8 mouse cellular contexts compared by ENCODE assay signal in the genomic region with DNA sequence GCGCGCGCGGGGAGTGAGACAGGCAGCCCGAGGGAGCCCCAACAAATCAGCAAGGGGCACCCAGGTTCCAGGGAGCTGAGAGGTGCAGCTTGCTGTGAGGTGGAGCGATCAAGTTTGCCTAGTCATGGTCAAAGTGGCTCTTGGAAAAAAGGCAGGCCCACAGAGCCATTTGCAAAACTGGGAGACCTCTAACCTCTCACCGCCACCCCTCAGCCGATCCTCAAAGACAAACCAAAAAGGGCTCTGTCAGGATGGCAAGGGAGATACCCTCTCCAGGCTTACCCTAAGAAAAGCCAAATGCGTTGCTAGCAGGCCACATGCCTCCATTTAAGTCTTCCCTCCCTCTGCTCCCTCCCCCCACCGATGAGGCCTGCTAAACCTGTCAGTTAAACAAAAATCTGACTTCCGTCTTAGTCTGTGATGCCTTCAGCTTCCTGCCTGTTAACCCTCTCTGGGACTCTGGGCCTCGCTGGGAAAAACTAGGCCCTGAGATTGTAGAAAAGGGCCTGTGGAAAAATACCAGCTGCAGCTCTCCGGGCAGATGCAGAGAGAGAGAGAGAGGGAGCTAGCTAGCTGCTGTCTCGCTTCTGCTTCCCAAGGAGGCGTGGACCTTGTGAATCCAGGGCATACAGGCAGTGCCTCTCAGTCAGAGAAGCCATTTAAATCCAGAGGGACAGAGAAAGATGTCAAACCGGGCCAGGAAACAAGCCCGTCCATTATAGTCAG. TPM values are rescaled to one million over a fixed set of nuclear protein-coding genes. Genes with fewer than 3 reads are reported as not detected.
DNase-seq lines count a peak whose midpoint lies in the region; ATAC-seq lines count a peak whose summit lies in the region.

No protein-coding gene starts in this region.

- H3K36me3 ChIP-seq in embryonic facial prominence, embryonic 13.5 days = no peaks in the 10 kb centered on the region
- no peaks in the 10 kb centered on the region for H3K36me3 ChIP-seq in heart, embryonic 13.5 days
- no peaks in the 10 kb centered on the region for H3K36me3 ChIP-seq in kidney, embryonic 15.5 days
- H3K36me3 ChIP-seq in liver, embryonic 11.5 days (ENCODE audit: control insufficient read depth, insufficient read depth, low read length) = peaks cover 4% of the 10 kb centered on the region; the same call in 1 of the 2 replicates

- no peaks in the 10 kb centered on the region for H3K27me3 ChIP-seq in embryonic facial prominence, embryonic 13.5 days
- no peaks in the 10 kb centered on the region for H3K27me3 ChIP-seq in heart, embryonic 13.5 days (replicated peaks)
- no peaks in the 10 kb centered on the region for H3K27me3 ChIP-seq in kidney, embryonic 15.5 days
- H3K27me3 ChIP-seq in liver, embryonic 11.5 days (replicated peaks; ENCODE audit: control insufficient read depth, insufficient read depth, low read length) = no peaks in the 10 kb centered on the region

- H3K4me1 ChIP-seq in embryonic facial prominence, embryonic 13.5 days = peaks cover 90% of the 10 kb centered on the region
- peaks cover 98% of the 10 kb centered on the region for H3K4me1 ChIP-seq in heart, embryonic 13.5 days
- H3K4me1 ChIP-seq in kidney, embryonic 15.5 days = peaks cover 98% of the 10 kb centered on the region
- H3K4me1 ChIP-seq in liver, embryonic 11.5 days (replicated peaks; ENCODE audit: control insufficient read depth, insufficient read depth, low read length) = peaks cover 94% of the 10 kb centered on the region

- peak overlapping the region; percentile 76 for H3K9ac ChIP-seq in embryonic facial prominence, embryonic 13.5 days
- peak overlapping the region; percentile 82 for H3K9ac ChIP-seq in heart, embryonic 13.5 days
- peak overlapping the region; percentile 57 for H3K9ac ChIP-seq in kidney, embryonic 15.5 days
- H3K9ac ChIP-seq in liver, embryonic 11.5 days (ENCODE audit: low read depth, low read length) = peak overlapping the region; percentile 95

- peak; percentile 82 for DNase-seq in CD4-positive, CD25-positive, alpha-beta regulatory T cell, adult 2 months (ENCODE audit: low read depth, low spot score)
- DNase-seq in adrenal gland, adult 8-10 months = peak; percentile 75
- DNase-seq in liver, embryonic 11.5 days (ENCODE audit: low spot score) = peak; percentile 71
- peak; percentile 78 for DNase-seq in neural tube, embryonic 10.5 days (ENCODE audit: extremely low spot score, low spot score)
- DNase-seq in testis, postnatal 14 days (ENCODE audit: low spot score) = peak; percentile 57

- WGBS in embryonic facial prominence, embryonic 13.5 days = 6% methylated on average over 16 of the region's 17 CpGs
- 8% methylated on average over 13 of the region's 17 CpGs for WGBS in heart, embryonic 13.5 days
- WGBS in kidney, embryonic 15.5 days = 6% methylated on average over 17 of the region's 17 CpGs
- WGBS in liver, embryonic 11.5 days = 5% methylated on average over 16 of the region's 17 CpGs

- no peaks in the 10 kb centered on the region for H3K9me3 ChIP-seq in embryonic facial prominence, embryonic 13.5 days
- no peaks in the 10 kb centered on the region for H3K9me3 ChIP-seq in heart, embryonic 13.5 days
- H3K9me3 ChIP-seq in kidney, embryonic 15.5 days (replicated peaks) = no peaks in the 10 kb centered on the region
- no peaks in the 10 kb centered on the region for H3K9me3 ChIP-seq in liver, embryonic 11.5 days (ENCODE audit: control insufficient read depth, low read length)

- no peak overlapping the region for H3K4me3 ChIP-seq in embryonic facial prominence, embryonic 13.5 days
- peak overlapping the region; percentile 47; the same call in 1 of the 2 replicates for H3K4me3 ChIP-seq in heart, embryonic 13.5 days
- no peak overlapping the region for H3K4me3 ChIP-seq in kidney, embryonic 15.5 days (replicated peaks)
- H3K4me3 ChIP-seq in liver, embryonic 11.5 days (ENCODE audit: low read depth, low read length) = peak overlapping the region; percentile 52

- peak overlapping the region; percentile 100 for H3K27ac ChIP-seq in embryonic facial prominence, embryonic 13.5 days
- H3K27ac ChIP-seq in heart, embryonic 13.5 days (replicated peaks) = peak overlapping the region; percentile 100
- peak overlapping the region; percentile 100 for H3K27ac ChIP-seq in kidney, embryonic 15.5 days
- H3K27ac ChIP-seq in liver, embryonic 11.5 days (ENCODE audit: low read depth, low read length) = peak overlapping the region; percentile 100

- peak overlapping the region; percentile 67 for H3K4me2 ChIP-seq in embryonic facial prominence, embryonic 13.5 days
- peak overlapping the region; percentile 76 for H3K4me2 ChIP-seq in heart, embryonic 13.5 days
- peak overlapping the region; percentile 74 for H3K4me2 ChIP-seq in kidney, embryonic 15.5 days
- peak overlapping the region; percentile 97 for H3K4me2 ChIP-seq in liver, embryonic 11.5 days

- ATAC-seq in embryonic facial prominence, embryonic 13.5 days (ENCODE audit: insufficient number of reproducible peaks, insufficient read depth, low FRiP score, low TSS enrichment, low read depth) = 0 out of 2 replicates have a peak, but pooled peaks have one; percentile 2
- ATAC-seq in heart, embryonic 13.5 days (ENCODE audit: extremely low read depth, insufficient number of reproducible peaks, low FRiP score, low TSS enrichment) = peak; percentile 51
- peak; percentile 28 for ATAC-seq in kidney, embryonic 15.5 days (replicated peaks; ENCODE audit: low FRiP score)
- peak; percentile 74 for ATAC-seq in liver, embryonic 11.5 days (replicated peaks; ENCODE audit: low FRiP score)

RNA-seq across cellular contexts. Expression of a gene that starts 13.4 kb away (rescaled TPM):
- total RNA-seq in adrenal gland, adult 8-10 months (2022) = 10 to 100 TPM; 51.7 to 94.5 (median 70.6) TPM
- 61.4 and 62.3 TPM in 2 replicates for polyA plus RNA-seq in embryonic facial prominence, embryonic 13.5 days (2015; fragmentation: Nextera tagmentation; extraction: Ambion mirVana)
- polyA plus RNA-seq in heart, embryonic 13.5 days (2015; fragmentation: Nextera tagmentation; extraction: Ambion mirVana) = 41.5 and 42.4 TPM in 2 replicates
- polyA plus RNA-seq in kidney, embryonic 15.5 days (2015; fragmentation: Nextera tagmentation; extraction: Ambion mirVana) = 67.1 and 68.3 TPM in 2 replicates
- polyA plus RNA-seq in liver, embryonic 11.5 days (2014; fragmentation: Nextera tagmentation; extraction: Ambion mirVana) = 49.1 and 55.8 TPM in 2 replicates

Comparison
In these comparisons a context has a peak if more than half of its experiments do, and no peak if none do; other contexts are left out.
1. ATAC-seq: peak in every context shown above with its lines; median percentile 74 in liver, embryonic 11.5 days; 51 in heart, embryonic 13.5 days; 28 in kidney, embryonic 15.5 days; 2 in embryonic facial prominence, embryonic 13.5 days.
2. H3K4me3 ChIP-seq: peak in heart, embryonic 13.5 days (single experiment) and liver, embryonic 11.5 days (single experiment); none in embryonic facial prominence, embryonic 13.5 days (single experiment) and kidney, embryonic 15.5 days (single experiment).
3. Peak in every context shown above with its lines, with median percentiles within 50 percentile points of each other: DNase-seq, H3K27ac ChIP-seq, H3K4me2 ChIP-seq and H3K9ac ChIP-seq.